Mouse (Mus musculus): Measurements from ENCODE around the gene 1700025F22Rik.
"Not testable (repeated sequence)": the region's sequence is repeated elsewhere in the genome, so short reads cannot be mapped to it uniquely, and the experiment has no call there.

1700025F22Rik gene

DNA sequence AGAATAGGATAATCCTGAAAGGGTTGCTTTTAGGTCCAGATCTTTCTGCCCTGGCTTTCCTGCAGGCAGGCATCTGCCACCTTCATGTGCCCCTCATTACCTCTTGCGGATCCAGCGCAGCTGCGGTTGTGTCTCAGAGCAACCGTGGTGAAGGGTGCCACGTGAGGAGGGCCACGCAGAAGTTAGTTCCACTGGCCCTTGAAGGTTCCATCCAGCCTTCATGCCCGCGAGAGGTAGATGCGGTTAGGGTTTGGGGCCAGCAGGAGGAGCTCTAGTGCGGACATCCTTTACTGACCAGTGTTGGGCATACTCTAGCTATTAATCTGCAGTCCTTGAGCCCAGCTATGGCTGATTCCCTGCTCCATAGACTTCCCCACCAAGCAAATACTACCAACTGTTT is at the start of gene 1700025F22Rik:
Gene 1700025F22Rik (minus strand): TSS at position 149 of the 400 bp plus-strand sequence.
- DNase-seq (ENCODE audit: low read depth, low spot score) = no peak

DNA sequence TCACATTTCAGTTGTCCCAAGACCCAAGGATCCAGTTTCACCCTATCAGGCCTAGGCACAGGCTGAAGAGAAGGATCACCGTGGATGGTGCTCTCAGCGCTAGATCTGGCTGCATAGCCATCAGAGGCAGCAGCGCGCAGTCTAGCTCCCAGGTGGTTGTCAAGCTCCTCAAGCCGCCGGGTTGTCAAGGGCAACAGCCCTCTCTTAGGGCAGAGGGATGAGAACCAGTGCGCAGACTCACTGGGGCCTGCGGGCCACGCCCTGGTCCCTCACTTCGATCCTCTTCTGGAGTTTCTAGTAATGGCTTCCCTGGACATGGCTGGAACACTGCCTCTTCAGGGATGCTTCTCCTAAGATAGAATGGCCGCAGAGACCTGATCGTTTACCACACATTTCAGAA is 31.4 kb upstream of the 1700025F22Rik start, which contains the start of gene Ms4a13:
Gene Ms4a13 (minus strand): TSS at position 192 of the 400 bp plus-strand sequence.
- no peak for DNase-seq (ENCODE audit: low read depth, low spot score)

DNA sequence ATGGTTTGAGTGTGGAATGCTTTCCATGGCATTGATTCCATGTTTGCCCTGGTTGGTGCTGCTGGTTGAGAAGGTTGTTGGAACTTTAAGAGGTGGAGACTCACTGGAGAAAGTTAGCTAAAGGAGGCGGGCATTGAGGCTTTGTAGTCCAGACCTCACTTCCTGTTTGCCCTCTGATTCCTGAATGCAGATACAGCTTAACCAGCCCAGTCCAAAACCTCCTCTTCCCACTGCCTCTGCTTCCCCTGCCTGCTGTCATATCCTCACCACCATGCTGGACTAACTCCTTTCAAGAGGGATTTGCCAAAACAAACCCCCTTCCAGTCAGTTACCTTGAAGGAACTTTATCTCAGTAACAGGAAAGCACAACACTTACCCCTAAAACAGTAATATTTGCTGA is 27.4 kb upstream of the 1700025F22Rik start:
- no peak for DNase-seq (ENCODE audit: low read depth, low spot score)

DNA sequence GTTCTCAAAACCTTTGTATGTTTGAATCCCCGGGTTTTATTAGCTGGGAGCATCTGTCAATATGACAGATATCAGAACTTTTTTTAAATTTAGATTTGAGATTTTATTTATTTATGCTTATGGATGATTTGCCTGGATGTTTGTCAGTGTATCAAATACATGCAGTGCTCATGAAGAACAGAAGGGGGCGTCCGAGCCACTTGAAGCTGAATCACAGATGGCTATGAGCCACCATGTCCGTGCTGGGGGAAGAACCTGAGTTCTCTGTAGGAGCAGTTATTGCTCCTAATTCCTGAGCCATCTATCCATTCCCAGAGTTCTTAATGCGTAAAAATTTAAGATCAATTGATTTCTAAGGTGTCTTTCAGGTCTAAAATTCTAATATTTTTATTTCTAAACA is 19.0 kb upstream of the 1700025F22Rik start:
- no peak for DNase-seq (ENCODE audit: low read depth, low spot score)

DNA sequence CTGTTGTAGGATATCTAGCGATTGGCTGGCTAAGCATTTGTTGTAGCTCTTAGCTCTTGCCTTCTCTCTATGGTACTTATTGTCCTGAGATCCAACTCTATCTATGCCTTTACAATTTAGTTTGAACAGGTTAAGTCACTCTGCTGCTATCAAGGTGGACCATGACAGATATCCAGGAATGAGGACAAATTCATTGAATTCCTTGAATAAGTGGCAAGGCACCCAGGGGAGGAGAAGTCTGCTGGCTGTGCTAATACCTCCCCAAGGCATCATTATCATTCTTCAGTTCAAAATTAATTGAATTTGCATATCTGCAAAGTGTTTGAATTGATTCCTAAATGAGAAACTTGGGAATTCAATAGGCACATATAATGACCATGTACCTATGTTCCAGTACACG is 12.3 kb upstream of the 1700025F22Rik start:
- DNase-seq (ENCODE audit: low read depth, low spot score) = no peak

DNA sequence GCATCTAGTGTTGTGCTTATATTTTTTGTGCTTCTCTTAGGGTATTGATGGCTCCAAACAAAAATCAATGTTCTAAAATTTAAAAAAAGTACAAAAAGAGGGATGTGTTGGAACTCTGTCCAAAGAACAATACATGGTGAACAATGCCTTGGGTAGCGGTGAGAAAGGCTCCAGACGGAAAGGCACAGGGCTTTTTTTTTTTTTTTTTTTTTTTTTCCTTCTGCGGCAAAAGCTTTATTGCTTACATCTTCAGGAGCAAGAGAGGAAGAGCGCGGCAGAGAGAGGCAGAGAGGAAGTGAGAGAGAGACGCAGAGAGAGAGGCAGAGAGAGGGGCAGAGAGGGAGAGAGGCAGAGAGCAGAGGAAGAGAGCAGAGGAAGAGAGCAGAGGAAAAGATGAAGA is 7.2 kb downstream of the 1700025F22Rik start:
- DNase-seq (ENCODE audit: low read depth, low spot score) = not testable (repeated sequence)

DNA sequence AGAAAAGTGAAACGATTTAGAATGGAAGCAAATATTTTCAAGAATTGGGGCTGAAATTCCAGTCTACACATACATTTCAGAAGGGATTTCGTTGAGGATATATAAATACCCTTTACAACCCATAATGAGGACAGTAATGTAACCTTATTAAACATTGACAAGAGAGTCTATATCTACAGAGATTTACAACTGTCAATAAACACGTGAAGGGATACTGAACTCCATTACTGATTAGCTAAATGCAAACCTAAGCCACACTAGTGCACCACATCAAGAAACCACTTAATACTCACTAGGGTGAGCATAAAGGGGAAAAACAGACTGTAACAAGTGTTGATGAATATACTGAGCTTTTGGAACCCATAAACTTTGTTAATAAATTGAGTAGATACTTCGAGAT is 29.8 kb downstream of the 1700025F22Rik start:
- no peak for DNase-seq (ENCODE audit: low read depth, low spot score)

DNA sequence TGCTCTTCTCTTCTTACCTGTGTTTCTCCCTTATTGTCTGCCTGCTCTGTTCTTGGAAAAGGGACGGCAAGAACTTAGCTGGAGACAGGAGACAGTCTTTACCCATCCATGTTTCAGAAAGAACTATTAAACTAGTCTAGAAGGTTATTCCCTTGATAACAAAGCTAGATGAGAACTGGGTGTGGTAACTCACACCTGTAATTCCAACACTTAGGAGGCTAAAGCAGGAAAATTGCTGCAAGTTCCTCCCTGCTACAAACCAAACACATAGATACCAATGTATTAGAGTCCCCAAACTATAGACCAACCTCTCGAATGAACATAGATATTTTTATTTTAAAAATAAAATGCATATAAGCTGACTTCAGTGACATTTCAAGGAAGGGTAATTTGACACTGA is 30.3 kb downstream of the 1700025F22Rik start:
- DNase-seq (ENCODE audit: low read depth, low spot score) = no peak

DNA sequence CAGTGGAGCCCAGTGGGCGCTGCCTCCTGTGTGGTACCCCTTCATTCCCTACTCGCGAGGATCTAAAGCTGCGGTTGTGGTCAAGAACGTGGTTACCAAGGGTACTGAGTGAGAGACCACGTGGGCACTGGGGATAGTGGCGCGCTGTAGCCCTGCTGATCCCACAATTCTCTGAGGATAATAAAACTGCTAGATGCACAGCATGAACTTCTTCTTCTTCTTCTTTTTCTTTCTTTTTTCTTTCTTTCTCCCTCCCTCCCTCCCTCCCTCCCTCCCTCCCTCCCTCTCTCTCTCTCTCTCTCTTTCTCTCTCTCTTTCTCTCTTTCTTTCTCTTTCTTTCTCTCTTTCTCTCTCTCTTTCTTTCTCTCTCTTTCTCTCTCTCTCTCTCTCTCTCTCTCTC is 34.3 kb downstream of the 1700025F22Rik start, which contains the start of gene 1700017D01Rik:
Gene 1700017D01Rik (minus strand): TSS at position 101 of the 400 bp plus-strand sequence.
- DNase-seq (ENCODE audit: low read depth, low spot score) = not testable (repeated sequence)

DNA sequence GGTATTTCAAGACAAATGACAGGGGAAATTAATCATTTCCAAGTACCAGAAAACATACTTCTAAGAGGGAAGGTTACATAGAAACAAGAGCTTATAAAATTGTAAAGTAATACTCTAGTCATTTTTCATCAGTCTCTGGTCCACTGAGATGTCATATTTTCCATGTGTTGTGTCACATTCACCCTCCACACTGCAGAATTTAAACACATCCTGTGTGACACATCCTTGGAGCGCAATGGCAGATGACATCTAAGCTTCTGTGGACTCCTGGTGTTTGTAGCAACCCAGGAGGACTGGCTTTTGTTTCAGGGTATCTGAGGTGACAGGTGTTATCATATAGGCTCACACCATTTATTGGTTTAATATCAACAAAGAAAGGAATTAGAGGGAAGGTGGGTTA is 35.4 kb downstream of the 1700025F22Rik start:
- DNase-seq (ENCODE audit: low read depth, low spot score) = no peak

DNA sequence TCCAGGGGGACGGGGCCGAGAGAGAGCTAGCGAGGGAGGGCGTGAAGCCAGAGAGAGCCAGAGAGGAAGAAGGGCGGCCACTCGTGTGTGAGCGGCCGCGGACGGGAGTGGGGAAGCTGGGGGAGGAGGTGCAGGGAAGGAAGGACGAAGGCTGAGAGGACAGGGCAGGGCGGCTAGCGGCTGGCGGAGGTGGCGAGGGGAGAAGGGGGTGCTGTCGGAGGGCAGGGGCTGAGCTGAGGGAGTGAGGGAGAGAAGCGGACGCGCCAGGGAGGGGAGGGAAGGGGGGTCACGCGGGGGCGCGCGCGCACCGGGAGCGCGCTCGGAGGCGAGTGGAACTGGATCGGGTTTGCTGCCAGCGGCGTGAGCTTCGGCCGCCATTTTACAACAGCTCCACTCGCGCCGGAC is 44.1 kb downstream of the 1700025F22Rik start:
- not testable (repeated sequence) for DNase-seq (ENCODE audit: low read depth, low spot score)

DNA sequence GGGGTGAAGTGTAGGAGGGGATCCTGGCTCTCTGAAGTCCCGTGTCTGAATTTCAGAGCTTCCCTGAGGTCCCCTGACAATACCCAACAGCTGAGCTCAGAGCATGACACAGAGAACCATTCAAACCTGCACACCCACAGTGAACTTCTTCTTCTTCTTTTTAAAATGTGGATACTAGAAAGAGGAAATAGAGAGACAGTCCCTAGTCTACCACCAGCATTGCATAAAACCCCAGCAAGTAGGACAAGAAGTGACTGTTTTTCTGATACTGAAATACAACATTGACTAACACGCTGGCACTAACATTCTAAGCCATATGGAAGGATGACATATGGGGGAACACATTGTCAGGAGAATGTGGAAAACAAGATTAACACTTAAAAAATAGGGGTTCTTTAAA is 45.8 kb downstream of the 1700025F22Rik start:
- no peak for DNase-seq (ENCODE audit: low read depth, low spot score)

DNA sequence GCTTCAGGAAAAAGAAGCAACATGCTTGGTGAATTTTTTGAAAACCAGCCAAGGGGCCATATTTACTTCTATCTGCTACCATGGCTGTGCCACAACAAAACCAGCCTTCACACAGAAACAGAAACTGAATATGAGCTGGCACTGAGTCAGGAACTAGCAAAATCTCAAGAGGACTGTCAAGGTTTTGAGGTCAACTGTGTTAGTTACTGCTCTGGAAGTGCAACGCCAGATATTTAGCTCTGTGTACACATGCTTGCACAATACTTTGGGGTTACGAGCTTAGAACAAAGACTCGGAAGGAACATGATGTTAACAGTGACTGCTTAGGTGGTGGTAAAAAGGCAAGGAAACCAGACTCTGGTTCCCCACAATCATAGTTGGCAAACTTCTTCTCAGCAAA is 57.4 kb downstream of the 1700025F22Rik start:
- no peak for DNase-seq (ENCODE audit: low read depth, low spot score)

DNA sequence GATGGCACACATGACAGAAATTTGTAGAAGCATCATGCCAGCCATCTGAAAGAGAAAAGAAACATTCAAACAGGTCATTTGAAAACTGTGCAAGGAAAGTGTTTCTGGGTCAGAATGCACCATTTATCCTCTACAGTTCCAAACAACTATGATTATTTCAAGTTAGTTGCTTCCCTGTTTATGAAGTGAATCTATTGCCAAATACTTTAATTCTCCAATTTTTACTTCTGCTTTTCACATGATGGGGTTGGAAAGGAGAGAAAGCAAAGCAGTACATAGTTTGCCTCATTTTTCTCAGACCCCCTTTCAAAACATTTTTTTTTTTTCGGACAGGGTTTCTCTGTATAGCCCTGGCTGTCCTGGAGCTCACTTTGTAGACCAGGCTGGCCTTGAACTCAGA is 63.2 kb downstream of the 1700025F22Rik start:
- no peak for DNase-seq (ENCODE audit: low read depth, low spot score)

DNA sequence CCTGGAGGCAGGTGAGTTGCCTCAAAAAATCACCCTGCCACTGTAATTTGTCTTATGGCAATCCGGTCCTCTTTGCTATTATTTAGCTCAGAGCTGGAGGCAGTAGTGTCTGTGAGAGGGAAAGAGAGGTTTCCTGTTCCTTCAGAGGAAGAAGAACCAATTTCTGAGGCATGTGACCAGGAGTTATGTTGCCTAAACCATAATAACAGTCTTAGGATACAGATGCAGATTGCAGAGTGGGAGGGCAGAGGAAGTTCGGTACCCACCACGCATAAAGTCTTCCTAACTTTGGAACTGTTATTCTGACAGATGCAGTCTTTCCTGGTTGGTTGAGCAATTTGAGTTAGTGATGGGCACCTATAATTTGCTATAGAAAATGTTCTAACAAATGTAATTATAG is 66.7 kb downstream of the 1700025F22Rik start:
- no peak for DNase-seq (ENCODE audit: low read depth, low spot score)

DNA sequence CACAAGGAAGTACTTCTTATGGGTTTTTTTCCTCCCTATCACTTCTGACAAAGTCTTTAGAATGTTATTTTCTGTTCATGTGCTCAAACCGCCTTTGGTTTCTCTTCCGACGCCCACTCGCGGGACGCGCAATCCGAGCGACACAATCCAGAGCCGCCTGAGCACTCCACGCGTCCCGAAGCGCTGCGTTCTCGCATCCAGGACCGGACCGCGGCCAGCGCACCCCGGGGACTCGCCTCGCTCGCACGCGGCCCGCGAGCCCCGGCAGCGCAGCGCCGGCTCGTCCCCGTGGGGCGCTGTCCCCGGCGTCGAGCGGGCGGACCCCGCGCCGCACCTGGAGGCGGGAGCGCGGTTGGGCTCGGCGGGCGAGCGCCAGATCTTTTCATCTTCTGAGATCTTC is 73.0 kb downstream of the 1700025F22Rik start:
- not testable (repeated sequence) for DNase-seq (ENCODE audit: low read depth, low spot score)

Data from retina, adult 2 months (tissue).